Mouse (Mus musculus) cerebellum, adult 9-10 months (tissue): ENCODE results near the gene Btbd35f14.
"Not testable (repeated sequence)": the region's sequence is repeated elsewhere in the genome, so short reads cannot be mapped to it uniquely, and the experiment has no call there.

Experiments used
- DNase-seq: peaks from one replicate; pipeline ENCODE4 v3.0.0; 2022

Btbd35f14 gene

GRCm38 (mm10) chrX:33702249-33702648, at the start of gene Btbd35f14:
Gene Btbd35f14 (minus strand): TSS chrX:33702349.
- DNase-seq: not testable (repeated sequence)

GRCm38 (mm10) chrX:33656872-33657271, 45.3 kb downstream of the Btbd35f14 start, which contains the start of gene Btbd35f13:
Gene Btbd35f13 (plus strand): TSS chrX:33657172.
- DNase-seq: not testable (repeated sequence)
